Mouse (Mus musculus) 3T3-L1 (cell line): ENCODE measurements around the gene Smpd4.

Experiments
- DNase-seq: peaks from one replicate; pipeline ENCODE4 v3.0.0-alpha.2; 2015; ENCODE audit warnings: low read depth, low spot score

Gene Smpd4

DNA sequence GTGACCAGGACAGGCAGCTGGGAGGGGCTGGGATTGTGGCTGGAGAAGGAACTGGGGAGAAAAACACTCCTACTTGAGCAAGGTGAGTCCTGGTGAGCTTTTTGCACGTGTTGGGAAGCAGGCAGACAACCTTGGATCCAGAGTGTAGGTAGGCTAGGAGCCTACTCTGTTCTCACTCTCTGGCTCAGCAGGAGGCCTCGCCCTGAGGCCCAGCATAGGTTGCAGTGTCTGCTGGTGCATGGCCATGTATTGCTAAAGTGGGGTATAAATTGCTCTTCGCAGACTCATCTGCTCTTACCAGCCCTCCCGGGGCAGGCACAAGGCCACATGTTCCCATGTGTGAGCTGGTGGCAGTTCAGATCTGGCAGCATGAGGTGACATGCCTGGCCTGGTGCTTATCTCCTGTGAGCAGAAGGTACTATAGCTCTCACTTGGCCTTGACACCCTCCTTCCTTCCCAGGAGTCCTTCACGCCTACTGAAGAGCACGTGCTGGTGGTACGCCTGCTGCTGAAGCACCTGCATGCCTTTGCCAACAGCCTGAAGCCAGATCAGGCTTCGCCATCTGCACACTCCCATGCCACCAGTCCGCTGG lies 19.0 kb downstream of the Smpd4 start:
- no peak for DNase-seq

DNA sequence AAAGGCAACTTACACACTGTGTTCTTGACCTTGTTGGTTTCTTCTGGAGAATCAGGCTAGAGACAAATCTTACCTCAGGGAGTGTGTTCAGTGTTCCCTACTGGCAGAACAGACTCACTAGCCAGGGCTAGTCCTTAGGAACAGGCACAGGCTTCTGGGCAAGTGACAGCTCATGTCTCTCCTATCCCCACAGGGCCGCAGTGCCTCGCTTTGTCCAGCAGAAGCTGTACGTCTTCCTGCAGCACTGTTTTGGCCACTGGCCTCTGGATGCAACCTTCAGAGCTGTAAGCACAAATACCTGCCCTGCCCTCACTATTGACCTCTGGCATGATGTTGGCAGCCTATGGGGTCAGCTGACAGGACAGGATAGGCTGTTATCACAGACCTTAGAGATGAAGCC lies 19.9 kb downstream of the Smpd4 start:
- no peak for DNase-seq

DNA sequence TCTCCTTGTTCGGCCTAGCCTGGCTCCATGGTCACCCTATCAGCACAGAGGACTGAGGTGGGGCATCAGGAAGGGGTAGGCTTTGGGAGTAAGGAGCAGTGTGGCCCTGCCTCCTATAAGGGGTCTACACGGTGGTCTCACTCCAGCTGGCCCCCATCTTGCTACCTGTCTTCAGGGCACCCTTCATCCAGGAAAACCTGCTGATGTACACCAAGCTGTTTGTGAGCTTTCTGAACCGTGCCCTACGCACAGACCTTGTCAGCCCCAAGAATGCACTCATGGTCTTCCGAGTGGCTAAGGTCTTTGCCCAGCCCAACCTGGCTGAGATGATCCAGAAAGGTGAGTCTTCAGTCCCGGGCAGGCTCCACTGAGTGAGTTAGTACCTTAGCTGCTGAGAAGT lies 20.8 kb downstream of the Smpd4 start:
- no peak for DNase-seq

DNA sequence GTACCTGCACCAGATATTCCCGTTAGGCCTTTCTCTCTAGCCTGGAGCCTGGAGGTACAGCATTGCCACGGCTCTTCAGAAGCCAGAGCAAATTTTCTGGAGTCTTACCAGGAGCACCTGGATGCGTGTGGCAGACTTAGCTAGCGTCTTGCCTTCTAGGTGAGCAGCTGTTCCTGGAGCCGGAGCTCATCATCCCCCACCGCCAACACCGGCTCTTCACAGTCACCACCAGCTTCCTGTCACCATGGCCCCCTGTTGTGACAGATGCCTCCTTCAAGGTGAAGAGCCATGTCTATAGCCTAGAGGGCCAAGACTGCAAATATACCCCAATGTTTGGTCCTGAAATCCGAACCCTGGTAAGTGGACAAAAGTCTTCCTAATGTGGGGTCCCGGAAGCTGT lies 21.6 kb downstream of the Smpd4 start:
- DNase-seq: no peak

DNA sequence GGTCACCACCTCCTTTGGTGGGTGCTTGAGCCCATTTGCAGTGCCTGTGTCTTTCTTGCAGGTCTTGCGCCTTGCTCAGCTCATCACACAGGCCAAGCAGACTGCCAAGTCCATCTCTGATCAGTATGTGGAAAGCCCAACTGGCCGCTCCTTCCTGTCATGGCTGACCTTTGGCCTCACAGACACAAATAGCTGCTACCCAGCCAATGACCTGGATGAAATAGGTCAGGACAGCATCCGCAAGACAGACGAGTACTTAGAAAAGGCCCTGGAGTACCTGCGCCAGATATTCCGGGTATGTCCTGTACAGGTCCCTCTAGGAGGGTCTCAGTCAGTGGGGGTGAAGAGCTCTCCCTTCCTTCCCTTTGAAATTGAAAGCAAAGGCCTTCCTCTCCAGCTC lies 22.1 kb downstream of the Smpd4 start:
- no peak for DNase-seq

DNA sequence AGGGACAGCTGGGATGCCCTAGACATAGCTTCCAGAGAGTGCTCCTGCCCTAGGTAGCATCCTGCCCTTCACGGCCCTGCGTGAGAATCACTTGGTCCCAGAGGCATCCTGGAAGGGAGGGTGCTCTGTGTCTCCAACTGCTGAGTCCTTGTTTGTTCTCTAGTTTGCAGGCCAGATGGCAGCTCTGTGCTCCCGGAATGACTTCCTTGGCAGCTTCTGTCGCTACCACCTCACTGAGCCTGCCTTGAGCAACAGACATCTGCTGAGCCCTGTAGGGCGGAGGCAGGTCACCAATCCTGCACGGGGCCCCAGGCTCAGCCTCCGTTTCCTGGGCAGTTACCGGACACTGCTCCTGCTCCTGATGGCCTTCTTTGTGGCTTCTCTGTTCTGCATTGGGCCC lies 23.2 kb downstream of the Smpd4 start:
- DNase-seq: no peak

DNA sequence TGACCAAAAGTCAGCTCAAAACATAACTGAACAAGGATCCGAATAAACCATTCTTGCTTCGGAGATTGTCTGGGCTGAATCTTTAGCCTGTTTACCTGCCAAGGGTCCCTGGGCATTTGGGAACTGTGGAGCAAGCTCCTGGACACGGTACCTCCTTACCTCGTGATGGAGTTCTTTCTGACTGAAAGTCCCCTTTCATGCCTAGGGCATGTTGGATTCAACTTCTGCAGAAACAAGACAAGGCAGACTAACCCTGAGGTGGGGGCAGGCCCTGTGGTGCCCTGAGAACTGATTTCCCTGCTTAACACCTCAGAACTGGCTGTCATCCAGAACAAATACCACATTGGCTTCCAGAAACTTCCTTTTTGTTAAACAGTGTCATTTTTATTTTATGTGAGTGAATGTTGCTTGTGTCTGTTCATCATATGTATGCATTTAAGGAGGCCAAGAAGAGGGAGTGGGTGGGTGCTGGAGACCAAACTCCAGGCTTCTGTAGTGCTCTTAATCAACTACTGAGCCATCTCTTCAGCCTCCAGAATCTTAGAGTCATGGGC lies 24.4 kb downstream of the Smpd4 start:
- DNase-seq: peak; percentile 28

DNA sequence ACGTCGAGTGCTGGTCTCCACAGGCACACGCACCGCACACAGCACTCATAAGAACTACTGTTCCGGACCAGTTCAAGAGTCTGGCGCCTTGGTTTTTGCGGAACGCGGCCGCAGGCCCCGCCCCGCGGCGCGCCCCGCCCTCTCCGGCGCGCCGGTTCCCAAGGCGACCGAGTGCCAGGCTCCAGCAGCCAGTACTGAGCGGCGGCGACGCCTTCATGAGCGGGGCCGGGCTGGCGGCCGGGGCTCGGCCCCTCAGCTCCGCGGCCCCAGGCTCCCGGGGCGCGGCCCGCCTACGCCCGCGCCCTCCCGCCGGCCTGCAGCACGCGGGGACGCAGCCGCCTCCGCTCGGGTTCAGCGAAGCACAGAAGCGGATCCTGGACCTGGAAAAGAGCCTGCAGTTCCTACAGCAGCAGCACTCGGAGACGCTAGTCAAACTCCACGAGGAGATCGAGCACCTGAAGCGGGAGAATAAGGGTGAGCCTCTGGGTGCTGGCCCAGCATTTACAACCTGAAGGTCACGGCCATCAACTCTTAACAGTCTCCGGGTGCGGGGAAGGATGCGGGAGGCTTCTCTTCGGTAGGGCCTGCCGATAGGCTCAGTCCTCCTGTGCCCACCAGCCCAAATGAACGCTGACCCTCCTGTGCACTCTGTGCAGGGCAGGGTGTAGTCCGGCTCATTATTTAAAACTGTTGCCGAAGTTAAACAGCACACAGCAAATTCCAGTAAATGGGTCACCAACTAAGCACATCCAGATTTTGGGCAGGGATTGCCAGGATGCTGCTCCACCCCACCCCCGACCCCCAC lies 27.4 kb downstream of the Smpd4 start, which contains the start of gene Ccdc74a:
TSS of gene Ccdc74a (plus strand) at position 161 of the 805 bp plus-strand sequence.
- DNase-seq: peak; percentile 80

DNA sequence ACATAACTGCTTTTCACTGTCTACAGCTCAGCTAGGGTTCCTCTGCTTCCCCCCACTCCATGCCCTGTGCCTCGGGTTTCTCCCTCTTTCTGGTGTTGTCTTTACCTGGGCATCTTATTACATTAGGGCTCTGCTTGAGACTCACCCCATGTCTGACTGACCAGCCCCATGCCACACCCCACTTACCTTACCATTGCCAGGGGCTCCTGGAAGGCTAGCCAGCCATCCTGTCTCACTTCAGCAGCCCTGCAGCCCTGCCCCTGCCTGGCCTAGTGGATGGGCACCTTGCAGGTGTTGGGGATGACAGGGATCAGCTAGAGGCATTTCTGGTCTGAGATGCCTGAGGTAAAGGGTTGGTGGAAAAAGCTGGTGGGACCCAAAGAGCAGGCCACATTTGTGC lies 28.0 kb downstream of the Smpd4 start:
- no peak for DNase-seq

DNA sequence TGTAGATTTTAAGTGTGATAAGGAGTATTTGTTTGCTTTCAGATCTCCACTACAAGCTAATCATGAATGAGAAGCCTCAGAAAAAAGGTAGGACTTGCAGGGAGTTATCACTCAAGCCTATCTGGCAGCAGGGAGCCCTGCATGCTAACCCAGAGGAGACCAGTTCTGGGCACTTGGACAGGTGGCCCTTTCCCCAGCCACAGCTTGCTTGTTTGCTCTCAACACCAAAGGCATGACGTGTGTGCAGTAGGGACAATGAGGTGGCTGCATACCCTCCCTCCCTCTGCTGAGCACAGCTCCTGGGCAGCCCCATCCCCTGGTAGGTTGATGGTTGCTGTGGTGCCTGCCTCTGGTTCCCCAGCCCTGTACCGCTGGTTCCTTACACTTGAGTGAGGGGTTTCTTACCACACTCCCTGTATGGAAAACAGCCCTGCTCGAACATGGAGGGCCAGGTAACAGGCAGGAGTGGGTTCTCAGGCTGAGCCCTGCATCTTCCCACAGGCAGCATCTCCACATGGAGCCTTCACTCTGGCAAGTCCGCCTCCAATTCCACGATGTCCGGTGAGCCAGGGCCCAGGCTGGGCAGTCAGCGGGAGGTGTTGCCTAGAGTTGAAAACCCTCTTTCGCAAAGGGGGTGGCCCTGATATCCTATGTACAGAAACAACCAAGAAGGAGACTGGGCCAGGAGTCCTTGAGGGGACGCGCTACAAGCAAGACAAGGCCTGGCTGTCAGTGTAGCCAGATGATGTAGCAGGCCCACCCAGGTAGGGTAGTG lies 28.6 kb downstream of the Smpd4 start:
- DNase-seq: no peak

DNA sequence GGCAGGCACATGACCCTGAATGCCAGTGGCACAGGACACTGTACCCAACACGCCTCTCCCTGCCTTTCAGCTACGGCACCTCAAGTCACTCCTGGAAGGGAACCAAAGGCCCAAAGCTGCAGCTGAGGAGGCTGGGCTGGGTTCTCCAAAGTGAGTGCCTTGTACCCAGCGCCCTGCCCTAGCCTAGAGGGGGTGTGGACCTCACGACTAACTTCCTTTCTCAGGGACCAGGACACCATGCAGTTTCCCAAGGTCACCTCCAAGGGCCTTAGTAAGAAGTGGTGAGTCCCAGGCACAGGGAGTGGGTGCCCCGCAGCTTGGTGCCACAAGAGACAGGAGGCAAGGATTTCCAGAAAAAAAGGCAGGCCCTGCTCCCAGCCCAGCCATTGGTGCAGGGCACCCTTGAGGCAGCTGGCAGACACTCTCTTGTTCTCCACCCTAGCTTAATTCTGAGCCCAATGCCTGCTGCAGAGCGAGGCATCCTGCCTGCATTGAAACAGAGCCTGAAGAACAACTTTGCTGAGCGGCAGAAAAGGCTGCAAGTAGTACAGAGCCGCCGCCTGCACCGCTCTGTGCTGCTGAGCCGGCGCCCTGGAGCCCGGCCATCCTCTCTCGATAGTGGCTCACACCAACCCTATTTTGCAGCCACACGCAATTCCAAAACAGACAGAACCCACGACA lies 30.9 kb downstream of the Smpd4 start:
- no peak for DNase-seq

DNA sequence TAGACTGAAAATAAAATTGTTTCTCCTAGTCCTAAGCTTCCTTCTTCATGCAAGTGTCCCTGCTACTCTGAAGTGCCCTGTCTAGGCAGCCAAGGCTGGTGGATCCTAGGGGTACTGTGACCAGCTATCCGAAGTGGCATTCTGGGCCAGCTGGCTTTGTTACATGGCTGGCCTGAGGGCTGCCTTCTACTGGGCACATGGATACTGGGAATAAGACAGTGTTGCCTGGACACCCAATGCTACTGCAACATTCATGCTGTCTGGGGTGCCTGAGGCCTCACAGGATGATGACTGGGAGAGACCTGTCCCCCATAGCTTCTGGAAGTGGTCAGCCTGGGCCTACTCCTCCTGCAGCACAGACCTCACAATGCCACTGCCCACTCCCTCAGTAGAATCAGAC lies 31.6 kb downstream of the Smpd4 start:
- DNase-seq: no peak

DNA sequence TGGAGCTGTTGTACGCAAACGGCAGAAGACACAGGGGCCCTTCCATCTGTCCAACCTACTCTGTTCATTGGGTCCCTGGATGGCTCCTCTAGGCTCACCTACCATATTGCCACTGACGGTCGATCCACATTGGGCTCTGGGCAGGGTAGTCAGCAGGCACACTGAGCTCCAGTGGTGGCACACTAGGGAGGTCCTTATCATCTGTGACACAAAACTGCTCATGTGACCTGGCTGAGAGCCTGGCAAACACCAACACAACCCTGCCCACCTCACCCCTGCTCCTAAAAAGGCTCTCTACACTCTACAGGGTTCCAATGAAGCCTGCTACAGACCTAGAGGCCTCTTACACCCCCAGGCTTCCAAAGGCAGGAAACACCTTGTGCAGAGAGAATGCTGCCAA lies 33.5 kb downstream of the Smpd4 start:
- no peak for DNase-seq

DNA sequence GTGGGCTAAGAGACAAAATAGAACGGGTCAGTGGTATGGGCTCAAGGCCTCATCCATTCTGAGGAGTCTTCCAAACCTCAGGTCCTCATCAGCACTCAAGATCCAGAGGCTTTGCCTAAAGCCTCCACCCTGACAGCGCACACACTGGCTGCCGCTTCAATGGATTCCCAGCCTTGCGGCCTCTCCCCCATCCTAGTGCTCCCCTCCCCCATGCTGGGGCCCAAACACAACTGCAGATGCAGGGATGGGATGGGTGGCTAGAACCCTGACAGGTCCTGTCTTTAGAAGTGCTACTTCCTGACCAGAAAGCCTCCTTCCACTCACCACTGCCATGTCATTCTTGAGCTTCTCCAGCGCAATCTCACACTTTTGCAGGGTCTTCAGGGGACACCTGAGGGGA lies 34.4 kb downstream of the Smpd4 start:
- no peak for DNase-seq

DNA sequence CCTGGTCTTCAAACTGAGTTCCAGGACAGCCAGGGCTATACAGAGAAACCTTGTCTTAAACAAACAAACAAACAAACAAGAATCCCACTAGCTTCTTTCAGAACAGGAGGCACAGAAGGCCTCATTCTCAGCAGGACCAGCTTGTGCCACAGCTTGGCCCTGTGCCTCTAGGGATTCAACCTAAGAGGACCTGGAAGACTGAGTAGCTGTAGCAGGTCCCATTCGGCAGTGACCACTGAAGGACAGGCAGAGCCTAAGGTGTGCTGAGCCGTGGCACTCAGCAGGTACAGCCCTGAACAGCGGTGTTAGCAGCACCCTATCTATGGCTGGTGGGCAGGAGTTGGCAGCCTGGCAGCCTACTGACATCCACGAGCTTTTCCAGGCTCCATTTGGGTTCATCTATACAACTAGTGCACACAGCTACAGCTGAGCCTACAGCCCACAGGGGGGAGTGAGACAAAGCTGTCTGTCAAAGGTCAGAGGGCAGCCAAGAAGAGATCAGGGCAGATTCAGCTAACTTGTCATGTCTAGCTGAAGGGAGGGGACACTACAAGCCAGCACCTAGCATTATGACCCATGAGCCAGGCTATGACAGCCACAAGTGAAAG lies 35.1 kb downstream of the Smpd4 start:
- DNase-seq: no peak

DNA sequence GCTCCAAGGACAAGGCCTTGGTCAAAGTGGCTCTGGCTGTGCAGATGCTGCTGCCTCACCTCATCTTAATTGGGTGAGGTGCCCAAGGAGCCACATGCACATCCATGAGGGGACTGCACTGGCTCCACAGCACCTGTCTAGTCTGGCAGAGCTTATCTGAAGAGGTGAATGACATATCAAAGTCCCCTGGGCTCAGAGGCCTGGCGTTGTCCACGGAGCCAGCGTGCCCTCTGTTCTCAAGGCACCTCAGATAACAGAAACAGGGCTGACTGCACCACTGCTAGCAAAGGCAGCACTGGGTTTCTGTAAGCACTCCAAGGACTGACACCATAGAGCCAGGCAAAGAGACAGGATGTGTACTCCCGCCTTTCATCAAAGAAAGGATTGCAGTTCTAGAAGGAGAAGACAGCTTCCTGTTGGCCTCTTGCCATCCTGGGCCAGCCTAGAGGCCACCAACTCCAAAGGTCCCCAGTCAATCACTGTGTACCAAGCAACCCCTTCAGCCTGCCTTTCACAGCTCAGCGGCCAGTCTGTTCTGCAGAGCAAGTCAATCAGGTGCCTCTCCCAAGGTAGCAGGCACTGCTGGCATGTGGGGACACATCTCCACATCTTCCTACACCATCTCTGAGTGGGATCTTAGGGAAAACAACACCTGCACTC lies 37.2 kb downstream of the Smpd4 start:
- no peak for DNase-seq

DNA sequence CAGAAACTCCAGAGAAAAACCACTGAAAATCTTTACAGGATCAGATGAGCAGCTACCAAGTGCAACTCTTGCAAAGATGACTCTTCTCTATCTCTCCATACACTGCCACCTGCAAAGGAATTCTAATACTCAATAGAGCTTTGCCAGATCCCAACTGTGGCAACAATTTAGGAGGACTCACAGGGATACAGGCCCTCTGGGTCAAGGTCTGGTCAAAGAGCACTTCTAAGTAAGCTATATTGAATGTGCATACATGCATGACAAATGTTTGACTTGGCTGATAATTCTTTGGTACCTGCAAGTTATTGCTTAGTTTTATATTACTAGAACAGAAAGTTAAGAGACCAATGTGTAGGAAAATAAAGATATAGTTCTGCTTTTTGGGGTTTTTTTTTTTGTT lies 46.4 kb downstream of the Smpd4 start:
- no peak for DNase-seq

DNA sequence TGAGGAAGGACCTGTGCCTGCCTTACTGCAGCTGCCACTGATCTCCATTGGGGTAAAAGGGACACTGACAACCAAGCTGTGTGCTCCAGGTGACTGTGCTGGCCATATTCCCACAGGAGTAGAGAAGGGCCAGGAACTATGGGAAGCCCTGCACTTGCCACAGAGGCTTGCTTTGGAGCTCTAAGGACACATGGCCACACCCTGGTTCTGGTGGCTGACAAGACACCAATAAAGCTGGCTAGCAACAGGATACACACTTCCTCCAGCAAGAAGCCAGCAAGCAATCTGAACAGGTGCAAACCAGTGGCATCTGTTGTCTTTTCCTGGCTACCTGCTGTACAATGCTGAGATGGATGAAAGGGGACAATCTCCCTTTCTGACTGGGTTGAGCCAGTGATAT lies 50.7 kb downstream of the Smpd4 start:
- no peak for DNase-seq
